Mouse (Mus musculus) kidney, postnatal 36 days (tissue): Measurements from ENCODE around the gene Eya2.

Experiments used
- DNase-seq, 2 experiments: peaks; one replicate each; pipeline ENCODE4 v3.0.0; 2021 to 2022; ENCODE audit warnings: mixed read lengths in 2 of 2

Gene Eya2

DNA sequence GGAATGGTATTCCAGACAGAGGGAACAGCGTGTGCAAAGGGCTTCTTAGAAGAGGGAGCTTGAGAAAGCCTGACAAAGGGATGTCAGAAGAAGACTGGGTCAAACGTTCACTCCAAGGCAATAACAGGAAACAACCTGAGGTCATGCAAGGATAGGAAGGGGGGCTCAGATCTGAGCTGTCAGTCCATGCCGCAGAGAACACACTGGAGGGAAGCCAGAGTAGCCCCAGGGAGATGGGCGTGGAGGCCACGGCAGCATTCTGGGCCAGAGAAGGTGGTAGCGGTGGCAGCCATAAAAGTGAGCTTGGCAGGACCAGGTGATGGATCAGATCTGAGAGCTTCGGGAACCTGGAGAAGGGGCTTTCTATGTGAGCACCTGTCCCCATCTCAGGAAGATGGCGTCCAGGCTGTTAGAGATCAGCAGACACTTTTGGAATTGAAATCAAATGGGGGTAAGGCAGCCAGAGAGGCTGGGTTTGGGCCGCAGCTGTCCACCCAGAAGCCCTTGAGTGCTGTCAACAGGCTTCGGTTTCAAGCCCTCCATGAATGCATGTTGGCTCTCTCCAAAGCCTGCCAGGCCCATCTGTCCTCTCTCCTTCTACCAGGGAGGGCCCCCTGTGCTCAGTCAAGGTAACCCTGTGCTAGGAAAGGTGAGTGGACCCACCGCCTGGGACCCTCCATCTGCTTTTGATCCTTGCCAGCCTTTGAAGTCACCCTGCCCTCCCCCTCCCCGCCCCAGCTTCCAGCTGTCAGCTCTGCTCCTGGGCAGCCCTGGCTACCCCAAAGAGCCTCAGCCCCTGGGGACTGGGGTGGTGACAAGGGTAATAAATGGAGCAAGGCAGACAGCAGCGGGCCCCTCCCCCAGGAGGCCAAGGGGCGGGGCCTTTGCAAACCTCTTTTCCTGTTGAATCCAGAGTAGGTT is 58.4 kb downstream of the Eya2 start:
- peak; percentile 62 to 83 for DNase-seq

DNA sequence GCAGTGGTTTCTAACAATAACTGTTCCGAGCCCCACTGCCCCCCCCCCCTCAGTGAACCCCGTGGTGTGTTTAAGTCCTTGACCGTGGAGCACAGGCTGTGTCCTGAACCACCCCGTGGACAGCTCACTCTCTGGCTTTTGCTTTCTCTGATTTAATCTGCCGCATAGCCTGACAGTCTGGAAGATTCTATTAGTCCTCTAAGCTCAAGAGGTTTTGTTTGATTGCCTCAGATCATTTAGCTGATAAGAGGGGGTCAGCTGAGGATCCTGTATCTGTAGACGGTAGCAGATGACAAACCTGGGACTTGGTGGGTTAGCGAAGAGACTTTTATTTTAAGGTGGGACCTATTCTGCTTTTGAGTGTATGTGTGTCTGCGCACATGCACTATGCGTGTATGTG is 59.3 kb downstream of the Eya2 start:
- no peak for DNase-seq

DNA sequence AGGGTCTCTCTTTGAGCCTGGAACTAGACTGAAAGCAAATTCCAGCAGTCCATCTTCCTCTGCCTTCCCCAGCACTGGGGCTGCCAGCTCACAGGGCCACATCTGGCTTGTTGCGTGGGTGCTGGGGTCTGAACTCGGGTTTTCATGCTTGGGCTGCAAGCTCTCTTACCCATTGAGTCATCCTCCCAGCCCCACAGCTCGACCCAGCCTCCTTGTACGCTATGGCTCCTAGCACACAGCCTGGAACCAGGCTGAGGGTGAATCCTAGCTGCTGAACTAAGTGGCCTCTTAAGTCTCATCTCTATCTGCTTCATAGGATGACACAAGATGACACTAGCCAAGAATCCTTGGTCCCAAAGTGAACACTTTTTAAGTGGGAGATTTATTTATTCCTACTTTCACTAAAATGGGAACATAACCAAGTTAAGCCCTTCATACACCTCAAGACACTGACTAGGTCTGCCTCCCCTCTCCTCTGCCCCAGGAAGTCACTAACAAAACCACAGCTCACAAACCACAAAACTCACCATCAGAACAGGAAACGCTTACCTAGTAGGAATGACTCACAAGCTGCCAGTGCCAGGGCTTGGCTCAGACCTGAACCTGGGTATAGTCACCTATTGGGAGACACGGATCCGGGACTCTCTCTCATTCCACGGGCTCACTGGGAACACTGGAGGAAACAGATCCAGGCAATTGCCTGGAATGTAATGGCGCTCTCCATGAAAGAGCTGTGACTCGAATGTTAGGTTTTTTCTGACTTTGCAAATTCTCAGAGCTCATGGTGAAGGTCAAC is 60.1 kb downstream of the Eya2 start:
- no peak for DNase-seq

DNA sequence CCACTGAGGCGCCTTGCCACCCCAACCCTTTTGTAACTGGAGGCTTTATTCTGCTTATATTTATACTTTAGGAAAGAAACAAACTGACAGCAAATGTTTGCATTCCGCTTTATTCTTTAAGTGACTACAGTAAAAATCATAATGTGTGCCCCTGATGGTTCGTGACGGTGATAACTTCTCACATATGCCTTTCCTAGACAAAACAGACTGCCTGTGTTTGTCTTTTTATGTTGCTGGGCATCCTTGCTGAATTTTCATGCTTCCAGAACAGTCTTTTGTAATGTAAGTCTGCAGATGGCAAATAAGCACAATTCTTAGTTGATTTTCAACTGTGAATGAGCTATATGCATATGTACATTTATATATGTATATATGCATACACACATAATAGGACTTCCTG is 61.7 kb downstream of the Eya2 start:
- DNase-seq, result no peak

DNA sequence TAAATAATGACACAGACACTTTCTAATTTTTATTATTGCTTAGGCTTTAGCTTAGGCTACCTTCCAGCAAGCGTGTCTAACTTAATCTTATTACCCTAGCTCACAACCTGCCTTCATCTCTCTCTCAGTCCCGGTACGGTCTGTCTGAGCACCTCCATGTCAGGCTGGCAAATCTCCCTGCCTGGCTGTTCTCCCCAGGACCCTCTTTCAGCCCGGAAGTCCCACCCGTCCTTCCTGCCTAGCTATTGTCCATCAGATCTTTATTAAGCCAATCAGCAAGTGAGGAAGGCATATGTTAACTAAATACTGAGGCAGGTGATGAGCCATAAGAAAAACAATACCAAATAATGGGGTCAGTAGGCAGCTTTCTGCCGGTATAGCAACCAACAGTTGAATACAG is 62.1 kb downstream of the Eya2 start:
- DNase-seq, result no peak

DNA sequence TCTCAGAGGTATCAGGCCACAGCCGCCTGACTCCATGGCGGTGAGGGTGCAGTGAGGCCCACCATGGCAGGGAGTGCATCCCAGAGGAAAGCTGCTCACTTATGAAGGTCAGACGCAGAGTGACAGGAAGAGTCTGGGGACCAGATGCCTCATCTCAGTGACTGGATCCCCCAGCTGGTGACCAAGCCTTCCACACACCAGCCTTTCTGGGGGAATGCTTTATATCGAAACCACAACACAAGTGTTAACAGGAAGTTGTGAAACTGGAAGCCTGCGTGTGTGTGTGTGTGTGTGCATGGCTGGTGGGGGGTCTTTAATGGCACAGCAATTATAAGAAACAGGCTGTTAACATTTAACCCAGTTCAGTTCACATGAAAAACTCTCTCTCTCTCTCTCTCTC is 64.7 kb downstream of the Eya2 start:
- no peak for DNase-seq

DNA sequence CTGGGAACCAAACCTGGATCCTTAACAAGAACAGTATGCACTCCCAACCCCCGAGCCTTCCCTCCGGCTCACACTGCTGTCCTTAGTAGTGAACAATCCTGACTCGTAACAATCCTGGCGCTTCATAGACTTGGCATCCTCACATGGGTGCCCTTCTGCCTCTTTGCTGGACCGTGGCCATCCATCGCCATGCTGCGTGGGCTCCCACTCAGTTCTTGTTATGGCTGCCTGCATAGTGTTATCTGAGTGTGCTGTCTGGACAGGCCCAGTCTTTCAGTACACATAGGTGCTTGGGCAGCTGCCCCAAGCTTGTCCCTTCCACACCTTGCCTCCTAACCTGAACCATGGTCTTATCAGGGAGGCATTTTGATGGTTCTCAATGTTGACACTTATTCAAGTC is 68.4 kb downstream of the Eya2 start:
- no peak for DNase-seq

DNA sequence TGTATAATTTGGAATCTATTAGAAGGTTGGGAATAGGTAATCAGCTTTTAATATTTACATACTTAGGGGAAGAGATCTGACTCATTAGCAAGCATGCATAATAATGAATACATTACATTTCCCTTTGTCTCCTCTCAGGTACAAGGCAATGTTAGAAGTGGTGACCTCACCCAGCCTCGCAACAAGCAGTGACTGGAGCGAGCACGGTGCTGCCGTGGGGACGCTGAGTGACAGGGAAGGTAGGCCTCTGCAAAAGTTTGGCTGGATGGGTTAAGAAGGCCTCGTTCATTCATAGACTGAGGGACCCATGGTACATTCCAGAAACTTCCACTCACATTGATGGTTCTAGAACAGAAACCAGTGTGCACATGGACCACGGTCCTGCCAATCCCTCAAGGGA is 69.8 kb downstream of the Eya2 start:
- no peak for DNase-seq

DNA sequence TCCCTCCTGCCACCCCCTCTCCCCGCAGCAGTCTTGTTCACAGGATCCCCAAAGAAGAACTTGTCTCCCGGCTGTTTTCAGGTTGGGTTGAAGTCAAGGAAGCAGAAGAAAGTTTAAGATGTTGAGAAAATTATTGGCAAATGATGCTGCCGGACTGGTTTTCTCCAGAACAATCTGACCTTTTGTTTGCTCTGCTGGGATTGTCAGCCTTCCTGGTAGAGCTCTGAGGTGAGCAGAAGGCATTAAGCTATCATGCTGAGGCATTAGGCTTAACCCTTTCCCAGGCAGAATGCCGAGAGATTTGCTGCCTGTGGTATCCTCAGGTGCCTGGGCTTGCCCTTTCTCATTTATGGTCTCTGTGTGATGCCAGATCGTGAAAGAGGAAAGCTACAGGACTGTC is 70.3 kb downstream of the Eya2 start:
- DNase-seq, result no peak

DNA sequence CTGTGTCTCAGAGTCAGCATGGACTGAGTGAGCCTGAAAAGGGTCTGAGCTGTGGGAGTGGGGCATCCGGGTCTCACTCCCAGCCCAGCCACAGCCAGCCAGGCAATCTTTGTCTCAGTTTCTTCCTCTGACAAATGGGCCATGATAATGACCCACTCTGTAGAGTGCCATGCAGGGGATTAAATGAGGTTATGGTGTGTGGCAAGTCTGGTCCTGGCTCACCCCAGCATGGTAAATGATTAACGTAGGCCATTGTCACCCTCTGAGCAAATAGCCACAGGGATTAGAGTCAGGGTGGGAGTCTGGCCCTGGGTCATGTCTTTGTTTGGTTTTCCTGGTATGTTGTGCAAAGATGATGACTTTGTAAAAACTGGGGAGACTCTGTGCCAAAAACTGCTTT is 72.3 kb downstream of the Eya2 start:
- DNase-seq, result no peak

DNA sequence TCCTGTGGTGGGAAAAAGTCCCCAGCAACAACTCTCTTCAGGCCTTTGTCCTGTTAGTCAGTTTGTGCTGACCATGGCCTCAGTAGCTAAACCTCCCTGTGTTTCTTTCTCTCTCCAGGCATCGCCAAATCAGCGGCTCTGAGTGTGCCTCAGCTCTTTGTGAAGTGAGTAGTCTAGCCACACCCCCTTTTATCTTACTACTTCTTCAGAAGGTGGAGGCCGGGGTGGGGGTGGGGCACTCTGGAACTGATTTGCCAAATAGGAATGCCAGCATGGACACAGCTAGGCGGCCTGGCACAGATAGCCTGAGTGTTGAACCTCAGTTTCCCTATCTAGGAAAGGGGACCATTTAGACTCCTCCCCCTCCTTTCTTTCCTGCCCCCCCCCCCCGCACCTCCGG is 87.9 kb downstream of the Eya2 start:
- no peak for DNase-seq

DNA sequence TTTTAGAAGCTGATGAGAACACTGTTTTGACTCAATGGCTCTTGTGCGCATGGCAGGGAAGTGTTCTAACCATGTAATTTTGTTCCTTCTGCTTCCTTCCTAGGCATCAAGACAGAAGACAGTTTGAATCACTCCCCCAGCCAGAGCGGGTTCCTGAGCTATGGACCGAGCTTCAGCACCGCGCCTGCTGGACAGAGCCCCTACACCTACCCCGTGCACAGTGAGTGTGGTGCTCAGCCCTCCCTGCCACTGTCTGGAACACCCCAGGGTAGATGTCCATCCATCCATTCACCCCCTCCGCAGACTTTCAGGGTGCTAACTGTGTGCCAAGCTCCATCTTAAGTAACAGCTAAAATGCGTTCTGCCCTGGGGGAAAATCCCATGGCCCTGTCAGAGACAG is 92.7 kb downstream of the Eya2 start:
- peak in 1 of 2 experiments; percentile 28 for DNase-seq

DNA sequence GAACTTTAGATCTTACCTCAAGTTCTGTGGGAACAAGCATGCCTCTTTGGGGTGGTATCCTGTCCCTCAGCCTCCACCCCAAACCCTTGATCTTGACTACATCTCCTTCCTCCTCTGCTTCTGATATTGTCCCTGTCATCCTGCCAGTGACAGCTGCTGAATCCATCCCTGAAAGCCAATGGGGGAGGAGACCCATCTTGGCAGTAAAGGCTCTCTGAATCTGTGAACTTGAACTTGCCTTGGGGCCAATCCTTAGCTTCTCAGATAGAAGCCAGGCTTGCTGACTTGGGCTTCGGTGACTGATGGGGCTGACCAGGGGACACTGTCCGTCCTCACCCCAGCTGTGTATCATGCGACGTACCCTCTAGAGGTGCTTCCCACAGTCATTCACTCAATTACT is 94.1 kb downstream of the Eya2 start:
- DNase-seq, result no peak

DNA sequence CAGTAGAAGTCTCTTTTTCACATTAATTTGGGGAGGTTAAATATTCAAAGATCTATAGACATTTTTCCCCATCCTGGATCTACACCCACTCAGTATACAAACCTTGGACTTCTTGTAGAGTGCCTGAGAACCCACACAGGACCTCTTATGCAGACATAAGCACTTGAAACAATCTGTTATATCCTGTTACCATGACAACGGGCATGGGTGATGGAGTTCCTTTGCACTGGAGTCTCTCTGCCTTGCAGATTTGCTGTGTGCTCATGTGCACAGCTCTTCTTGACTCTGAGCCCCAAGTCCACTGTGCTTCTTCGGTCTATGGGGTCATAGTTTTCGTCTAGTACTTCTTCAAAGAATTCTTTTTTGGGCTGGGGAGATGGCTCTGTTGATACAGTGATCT is 96.2 kb downstream of the Eya2 start:
- no peak for DNase-seq

DNA sequence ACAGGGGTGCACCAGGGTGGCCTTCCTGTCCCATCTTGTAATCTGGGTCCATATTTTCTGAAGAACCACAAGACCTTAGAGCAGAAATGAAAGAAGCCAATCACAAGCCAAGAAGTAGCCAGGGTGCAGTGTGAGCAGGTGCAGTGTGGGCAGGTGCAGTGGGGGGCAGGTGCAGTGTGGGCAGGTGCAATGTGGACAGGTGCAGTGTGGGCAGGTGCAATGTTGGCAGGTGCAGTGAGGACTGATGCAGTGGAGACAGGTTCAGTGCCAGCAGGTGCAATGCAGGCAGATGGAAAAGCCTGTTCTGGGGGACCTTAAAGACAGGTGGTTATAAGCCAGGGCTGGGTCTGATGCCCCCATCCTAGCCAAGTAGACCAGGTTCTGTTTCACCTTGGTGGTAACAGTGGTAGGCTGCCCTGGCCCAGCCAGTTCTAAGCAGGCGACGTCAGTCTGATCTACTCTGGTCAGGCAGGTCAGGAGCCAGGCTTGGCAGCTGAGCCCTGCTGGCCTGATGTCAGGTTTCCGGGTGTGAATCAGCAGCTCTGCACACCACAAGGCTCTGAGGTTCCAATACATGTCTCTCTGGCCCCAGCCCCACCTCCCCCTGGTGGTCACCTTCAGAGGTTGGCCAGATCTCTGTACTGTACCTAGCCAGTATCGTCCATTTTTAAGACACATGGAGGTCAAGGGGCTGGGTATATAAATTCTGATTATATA is 98.3 kb downstream of the Eya2 start:
- DNase-seq, result peak; percentile 54 to 69

DNA sequence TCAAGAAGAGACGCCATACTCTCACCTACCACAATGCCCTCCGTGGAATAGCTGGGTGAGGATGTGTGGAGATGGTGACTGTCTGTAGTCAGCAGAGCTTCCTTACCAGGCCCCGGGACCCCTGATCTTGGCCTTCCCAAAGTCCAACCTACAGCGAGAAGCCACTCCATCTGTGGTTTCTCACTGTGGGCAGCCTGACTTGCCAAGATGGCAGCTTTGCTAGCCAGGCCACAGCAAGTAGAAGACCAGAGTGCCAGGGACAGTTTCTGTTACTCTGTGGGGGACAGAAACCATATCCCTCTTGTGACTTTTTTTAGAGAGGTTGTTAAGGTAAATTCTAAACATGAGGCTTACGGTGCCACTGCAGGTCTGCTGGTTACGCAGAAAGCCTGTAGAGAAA is 99.9 kb downstream of the Eya2 start:
- no peak for DNase-seq

DNA sequence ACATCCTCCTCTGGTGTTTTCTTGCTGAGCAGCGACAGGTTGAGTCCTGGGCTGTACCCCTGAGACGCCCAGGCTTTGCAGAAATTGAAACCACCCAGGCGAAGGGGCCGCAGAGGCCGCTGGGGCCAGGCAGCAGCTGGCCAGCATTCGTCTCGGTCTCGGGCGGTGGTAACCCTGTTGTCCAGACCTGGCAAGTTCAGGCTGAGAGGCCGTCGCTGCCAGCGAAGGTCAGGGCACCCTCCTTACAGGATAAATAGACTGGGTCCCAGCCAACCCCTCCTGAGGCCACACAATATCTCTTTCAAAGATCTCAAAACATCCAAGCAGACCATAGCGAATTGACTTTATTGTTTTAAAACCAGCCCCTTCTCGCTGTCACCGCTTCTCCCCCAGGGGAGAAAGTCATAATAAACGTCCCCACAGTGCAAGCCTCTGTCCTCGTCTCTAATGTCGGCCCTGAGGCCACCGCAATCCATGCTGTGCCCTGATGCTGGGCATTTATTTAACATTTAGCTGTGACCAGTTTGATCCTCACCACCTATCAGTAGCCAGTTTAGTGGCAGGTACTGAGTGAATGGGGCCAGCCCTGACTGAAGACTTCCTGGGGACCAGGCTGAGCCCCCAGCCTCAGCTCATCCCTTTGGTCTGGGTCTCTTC is 105.5 kb downstream of the Eya2 start:
- DNase-seq, result peak in 1 of 2 experiments; percentile 19

DNA sequence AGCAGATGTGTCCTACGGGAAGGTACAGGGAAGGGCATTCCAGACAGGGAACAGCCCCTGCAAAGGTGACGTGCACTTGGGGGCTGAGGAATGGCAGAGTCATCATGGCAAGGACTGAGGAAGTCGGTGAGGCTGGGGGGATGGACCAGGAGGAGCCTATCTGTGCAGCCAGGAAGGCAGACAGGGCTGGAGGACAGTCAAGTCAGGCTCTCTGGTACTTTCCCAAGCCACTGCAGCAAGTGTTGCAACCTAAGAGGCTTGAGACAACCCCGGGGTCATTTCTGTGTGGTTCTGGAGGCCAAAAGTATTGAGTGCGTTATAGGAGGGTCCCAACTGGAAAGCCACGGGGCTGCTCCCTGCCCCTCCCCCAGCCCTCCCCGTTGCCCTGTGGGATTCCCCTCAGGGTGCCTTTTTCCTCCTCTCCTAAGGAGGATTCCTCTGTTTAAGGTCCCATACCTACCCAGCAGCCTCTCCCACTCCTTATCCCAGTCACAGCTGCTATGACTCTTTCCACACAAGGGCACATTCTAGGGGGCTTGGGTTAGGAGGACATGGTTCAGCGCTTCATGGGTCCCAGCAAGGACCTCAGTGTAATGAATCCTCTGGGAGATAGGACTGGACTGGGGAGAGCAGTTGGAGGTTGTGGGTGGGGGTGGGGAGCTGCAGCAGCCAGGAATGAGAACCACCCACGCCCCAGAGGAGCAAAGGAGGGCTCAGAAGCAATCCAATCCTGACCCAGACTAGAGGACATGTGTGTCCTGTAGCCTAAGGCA is 108.4 kb downstream of the Eya2 start:
- DNase-seq, result no peak

DNA sequence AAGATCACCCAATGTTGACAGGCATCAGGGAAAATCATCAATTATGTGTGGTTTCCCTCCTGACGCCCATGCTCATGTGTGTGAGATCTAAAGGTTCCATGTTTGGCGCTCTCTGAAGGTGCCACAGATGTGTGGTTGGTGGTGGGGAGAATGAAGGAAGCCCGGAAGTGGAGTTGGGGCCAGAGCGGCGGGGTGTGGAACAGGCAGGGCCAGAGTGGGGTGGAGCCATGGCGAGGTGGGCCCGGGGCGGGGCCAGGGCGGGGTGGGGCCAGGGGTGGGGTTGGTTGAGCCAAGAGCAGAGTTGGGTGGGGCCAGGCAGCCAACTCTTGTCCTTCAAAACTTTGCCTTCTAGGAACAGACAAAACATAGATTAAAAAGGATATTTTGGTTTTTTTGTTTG is 113.4 kb downstream of the Eya2 start:
- no peak for DNase-seq

DNA sequence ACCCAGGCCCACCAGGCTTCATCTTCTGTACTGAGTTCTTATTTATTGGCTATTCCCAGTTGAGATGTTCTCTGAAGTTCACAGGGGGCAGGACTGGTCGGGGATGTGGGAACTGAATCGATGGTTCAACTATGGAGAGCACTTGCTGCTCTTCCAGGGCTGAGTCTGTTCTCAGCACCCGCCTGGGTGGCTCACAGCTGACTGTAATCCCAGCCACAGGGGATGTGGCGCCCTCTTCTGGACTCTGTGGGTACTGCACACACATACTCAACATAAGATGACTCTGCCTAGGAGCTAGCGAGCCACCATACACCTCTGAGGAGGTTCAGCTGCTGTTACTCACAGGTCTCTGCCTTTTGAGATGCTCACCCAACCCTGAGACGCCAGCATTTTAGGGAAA is 121.9 kb downstream of the Eya2 start:
- DNase-seq, result peak in 1 of 2 experiments; percentile 23

DNA sequence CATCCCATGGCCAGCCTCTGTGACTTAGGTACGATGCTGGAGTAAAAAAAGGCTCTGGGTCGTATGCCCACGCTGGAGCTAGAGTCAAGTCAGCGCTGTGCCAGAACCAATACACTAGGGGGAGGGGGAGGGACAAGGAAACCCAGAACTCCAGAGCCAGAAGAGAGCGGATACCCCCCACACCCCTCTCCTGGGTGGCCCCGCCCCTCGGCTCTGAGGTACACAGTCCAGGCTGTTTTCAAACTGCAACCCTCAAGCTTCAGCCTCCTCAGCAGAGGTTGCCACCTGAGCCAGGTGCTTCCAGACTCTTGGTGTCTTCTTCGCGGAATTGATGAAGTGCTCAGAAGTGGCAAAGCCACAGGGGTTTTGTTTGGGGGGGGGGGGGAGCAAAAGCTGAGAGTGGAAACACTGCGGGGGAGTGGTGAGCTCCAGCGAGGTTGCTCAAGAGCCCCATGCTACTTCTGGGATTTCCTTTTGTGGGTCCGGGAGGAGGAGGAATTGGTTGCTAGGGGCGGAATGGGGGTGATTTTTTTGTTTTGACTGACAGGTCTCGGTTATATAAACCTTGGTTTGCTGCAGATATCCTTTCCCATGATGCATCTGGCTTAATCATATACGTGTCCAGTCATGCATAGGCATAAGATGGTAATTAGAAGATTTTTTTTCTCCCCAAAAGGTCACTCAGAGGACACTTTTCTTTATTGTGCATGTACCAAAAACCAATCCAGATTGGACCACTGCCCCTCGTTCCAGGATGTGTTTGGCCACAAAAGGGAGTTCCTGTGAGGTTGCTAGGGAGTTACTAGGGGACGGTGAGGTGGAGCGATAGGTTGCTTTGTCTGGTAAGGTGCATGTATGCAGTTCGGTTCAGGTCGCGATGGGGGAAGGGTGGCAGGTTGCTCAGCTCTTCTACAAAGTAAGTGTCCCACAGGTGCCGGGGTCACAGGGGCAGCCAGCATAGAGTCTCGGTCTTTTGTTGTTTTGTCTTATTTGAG is 122.6 kb downstream of the Eya2 start:
- DNase-seq, result peak in 1 of 2 experiments; percentile 33
